Mouse (Mus musculus) lung, adult 2 months (tissue): ENCODE data around the gene Orai3.

Source experiments
- CTCF ChIP-seq: fragments of 200-500 bp; IDR thresholded peaks from 2 replicates; pipeline ENCODE4 v1.5.1; 2011; ENCODE audit warnings: mild to moderate bottlenecking, low read length, control low read depth; ENCODE audit not compliant: insufficient read depth
- POLR2A ChIP-seq: fragments of 200-500 bp; IDR thresholded peaks from 2 replicates; pipeline ENCODE4 v1.6.1; 2011; ENCODE audit warnings: low read depth, mild to moderate bottlenecking, control low read depth, low read length, borderline replicate concordance; ENCODE audit errors: extremely low read depth

- TF ChIP-seq CTCF (no peak), POLR2A (no peak)
These were observed 6.0 kb upstream of the Orai3 start for GRCm38 (mm10) chr7:127763642-127764041.
